Mouse (Mus musculus) heart, embryonic 15.5 days (tissue): ENCODE measurements around the gene Fam71d. TPM values are rescaled to one million over a fixed set of nuclear protein-coding genes. Genes with fewer than 3 reads are reported as not detected.

Experiments
- ATAC-seq: fragments of 200-750 bp; cut with Nextera tagmentation; replicated peaks from 2 replicates; pipeline ENCODE4 v1.8.0; 2017; ENCODE audit warnings: low read depth, moderate TSS enrichment; ENCODE audit not compliant: insufficient number of reproducible peaks, insufficient read depth, low FRiP score
- H3K27ac ChIP-seq: fragments of 300-500 bp; sonication (generic); 2 replicates; pipeline ENCODE4 v1.5.1; 2015; ENCODE audit warnings: mild to moderate bottlenecking, inconsistent platforms
- H3K27me3 ChIP-seq: fragments of 300-500 bp; sonication (generic); 2 replicates; pipeline ENCODE4 v1.6.1; 2015; ENCODE audit warnings: inconsistent platforms
- H3K36me3 ChIP-seq: fragments of 300-500 bp; sonication (generic); 2 replicates; pipeline ENCODE4 v1.6.1; 2015; ENCODE audit warnings: mild to moderate bottlenecking, inconsistent platforms
- H3K4me1 ChIP-seq: fragments of 300-500 bp; sonication (generic); replicated peaks from 2 replicates; pipeline ENCODE4 v1.6.1; 2015; ENCODE audit warnings: inconsistent platforms
- H3K4me2 ChIP-seq: fragments of 300-500 bp; sonication (generic); 2 replicates; pipeline ENCODE4 v1.6.1; 2015; ENCODE audit warnings: inconsistent platforms, mild to moderate bottlenecking, moderate library complexity
- H3K4me3 ChIP-seq: fragments of 300-500 bp; sonication (generic); 2 replicates; pipeline ENCODE4 v1.5.1; 2015; ENCODE audit warnings: mild to moderate bottlenecking, inconsistent platforms
- H3K9ac ChIP-seq: fragments of 300-500 bp; sonication (generic); 2 replicates; pipeline ENCODE4 v1.6.1; 2015; ENCODE audit warnings: mild to moderate bottlenecking, inconsistent platforms
- H3K9me3 ChIP-seq: fragments of 300-500 bp; sonication (generic); replicated peaks from 2 replicates; pipeline ENCODE4 v1.6.1; 2016; ENCODE audit warnings: inconsistent platforms
- WGBS: fragments of 180-500 bp; shearing (Covaris S2); methylation state at CpG from one replicate; pipeline ENCODE4 v1.1.7; 2015; ENCODE audit warnings: mixed read lengths; 5-methylcytosine and 5-hydroxymethylcytosine counted together
- polyA plus RNA-seq: library from polyadenylated mRNA; unstranded; fragments of >200 nt; fragmentation: Nextera tagmentation; extraction: Ambion mirVana; gene quantifications from 2 replicates; pipeline ENCODE4 v1.2.1, GENCODE M21; 2015

Fam71d gene
- 0.34 TPM in 1 of 2 replicates, not detected in the other for polyA plus RNA-seq

DNA sequence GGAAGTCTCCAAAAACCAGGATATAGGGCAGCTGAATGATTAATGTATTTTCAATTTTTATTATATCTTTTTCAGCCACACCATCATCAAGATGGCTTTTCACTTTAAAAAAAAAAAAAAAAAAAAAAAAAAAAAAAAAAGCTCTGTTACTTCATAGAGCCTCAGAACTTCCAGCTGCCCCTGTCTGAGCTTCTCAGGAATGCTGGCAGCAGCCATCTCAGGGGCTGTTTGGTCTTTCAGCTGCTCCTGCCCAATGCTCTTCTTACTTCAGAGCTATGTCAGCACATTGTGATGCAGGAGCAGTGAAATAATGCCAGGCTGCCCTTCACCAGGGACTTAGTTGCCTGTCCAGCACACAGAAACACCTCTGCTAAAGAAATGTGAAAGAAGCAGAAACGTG is at the start of gene Fam71d:
Gene Fam71d, plus strand, starts transcription at position 211 of the 400 bp plus-strand sequence.
- no peak within 1 kb of the TSS for H3K4me2 ChIP-seq
- H3K9me3 ChIP-seq = no peaks in the 10 kb centered on the region
- ATAC-seq = no peak
- 71% methylated on average over 1 of the region's 1 CpGs for WGBS
- H3K4me3 ChIP-seq = no peak within 1 kb of the TSS
- H3K4me1 ChIP-seq = no peaks in the 10 kb centered on the region
- no peaks in the 10 kb centered on the region for H3K27me3 ChIP-seq
- H3K36me3 ChIP-seq = no peaks in the 10 kb centered on the region
- no peak within 1 kb of the TSS for H3K27ac ChIP-seq
- no peak within 1 kb of the TSS for H3K9ac ChIP-seq

GRCm38 (mm10) chr12:78643691-78644090 is 47.6 kb upstream of the Fam71d start:
- Histone ChIP-seq H3K9me3 (no peaks in the 10 kb centered on the region), H3K4me1 (peaks cover 11% of the 10 kb centered on the region), H3K36me3 (no peaks in the 10 kb centered on the region), H3K27me3 (no peaks in the 10 kb centered on the region), H3K27ac (no peak overlapping the region), H3K4me2 (no peak overlapping the region), H3K9ac (no peak overlapping the region), H3K4me3 (no peak overlapping the region)
- 84% methylated on average over 2 of the region's 2 CpGs for WGBS
- no peak for ATAC-seq

DNA sequence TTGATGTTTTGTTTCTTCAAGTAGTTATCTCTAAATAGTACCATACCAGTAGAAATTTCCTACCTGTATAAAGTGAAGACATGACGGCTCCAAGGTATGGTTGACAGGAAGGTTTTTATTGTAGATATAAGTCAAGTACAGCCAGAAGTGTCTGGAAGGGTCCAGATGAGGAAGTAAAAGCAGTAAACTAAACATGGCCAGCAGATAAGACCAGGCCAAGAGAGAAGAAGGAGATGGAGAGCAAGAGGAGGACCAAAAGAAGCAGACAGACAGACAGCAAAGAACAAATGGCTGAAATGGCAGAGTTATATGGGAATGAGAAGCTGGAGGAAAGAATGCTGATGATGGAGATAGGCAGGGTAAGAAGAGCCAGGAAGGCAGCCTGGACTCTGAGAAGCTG is 46.1 kb upstream of the Fam71d start:
- H3K36me3 ChIP-seq = no peaks in the 10 kb centered on the region
- H3K4me3 ChIP-seq = no peak overlapping the region
- no peak overlapping the region for H3K4me2 ChIP-seq
- ATAC-seq = no peak
- WGBS = 83% methylated on average over 1 of the region's 1 CpGs
- H3K9me3 ChIP-seq = no peaks in the 10 kb centered on the region
- H3K9ac ChIP-seq = no peak overlapping the region
- no peaks in the 10 kb centered on the region for H3K27me3 ChIP-seq
- H3K4me1 ChIP-seq = 0 out of 2 replicates have a peak, but pooled peaks cover 2% of the 10 kb centered on the region
- H3K27ac ChIP-seq = no peak overlapping the region

DNA sequence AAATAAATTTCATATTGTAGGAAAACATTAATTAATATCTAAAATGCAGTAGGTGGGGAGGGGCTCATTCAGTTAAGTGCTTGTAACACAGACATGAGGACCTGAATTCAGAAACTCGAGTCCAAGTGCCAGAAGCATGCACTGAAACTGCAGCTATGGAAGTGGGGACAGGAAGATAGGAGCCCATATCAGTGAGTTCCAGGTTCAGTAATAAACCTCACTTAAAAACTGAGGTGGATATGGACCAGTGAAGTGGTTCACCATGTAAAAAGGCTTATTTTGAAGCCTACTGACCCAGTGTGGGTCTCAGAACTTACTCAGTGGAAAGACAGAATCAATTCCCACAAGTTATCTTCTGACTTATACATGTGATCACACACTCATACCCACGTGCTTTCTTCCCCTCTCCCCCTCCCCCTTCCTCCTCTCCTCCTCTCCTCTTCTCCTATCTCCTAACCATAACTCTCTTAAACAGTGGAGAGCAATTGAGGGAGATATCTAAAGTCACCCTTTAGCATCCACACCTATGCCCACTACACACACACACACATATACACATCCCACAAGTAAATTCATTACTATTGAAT is 31.5 kb upstream of the Fam71d start:
- no peaks in the 10 kb centered on the region for H3K27me3 ChIP-seq
- H3K9me3 ChIP-seq = no peaks in the 10 kb centered on the region
- H3K9ac ChIP-seq = no peak overlapping the region
- no peaks in the 10 kb centered on the region for H3K4me1 ChIP-seq
- H3K4me3 ChIP-seq = no peak overlapping the region
- ATAC-seq = no peak
- 37% methylated on average over 2 of the region's 2 CpGs for WGBS
- no peak overlapping the region for H3K27ac ChIP-seq
- no peaks in the 10 kb centered on the region for H3K36me3 ChIP-seq
- no peak overlapping the region for H3K4me2 ChIP-seq

DNA sequence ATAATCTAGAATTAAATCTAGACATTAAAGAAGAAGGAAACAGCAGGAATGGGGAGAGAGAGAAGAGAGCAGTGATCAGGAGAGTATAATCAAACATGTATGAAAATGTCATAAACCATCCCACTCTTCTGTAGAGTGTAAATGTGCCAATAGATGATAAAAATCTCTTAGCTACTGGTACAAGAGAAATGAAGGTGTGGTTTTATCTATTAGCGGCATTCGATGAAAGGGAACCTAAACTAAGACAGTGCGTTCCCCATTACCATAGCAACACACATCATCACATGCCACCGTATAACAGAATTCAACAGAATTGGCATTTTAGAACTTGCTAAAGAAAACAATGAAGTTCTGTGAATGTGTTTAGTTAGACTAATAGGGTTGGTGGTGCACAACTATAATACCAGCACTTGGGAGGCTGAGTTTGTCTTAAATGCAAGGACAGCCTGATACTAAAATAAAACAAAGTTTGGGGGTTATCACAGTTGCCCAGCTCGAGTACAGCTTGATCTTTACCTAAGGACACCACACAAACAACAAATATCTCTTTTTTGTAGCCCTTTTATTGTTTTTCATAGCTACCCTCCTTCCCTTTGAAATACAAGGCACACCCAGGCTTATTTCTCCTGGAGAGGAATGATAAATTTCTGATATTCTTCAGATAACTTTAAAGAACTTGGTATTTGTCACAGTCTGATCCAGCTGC is 13.1 kb upstream of the Fam71d start:
- Histone ChIP-seq H3K9me3 (no peaks in the 10 kb centered on the region), H3K36me3 (no peaks in the 10 kb centered on the region), H3K4me3 (no peak overlapping the region), H3K27me3 (no peaks in the 10 kb centered on the region), H3K4me2 (no peak overlapping the region), H3K27ac (no peak overlapping the region), H3K4me1 (no peaks in the 10 kb centered on the region), H3K9ac (no peak overlapping the region)
- WGBS = 84% methylated on average over 5 of the region's 5 CpGs
- ATAC-seq = no peak

DNA sequence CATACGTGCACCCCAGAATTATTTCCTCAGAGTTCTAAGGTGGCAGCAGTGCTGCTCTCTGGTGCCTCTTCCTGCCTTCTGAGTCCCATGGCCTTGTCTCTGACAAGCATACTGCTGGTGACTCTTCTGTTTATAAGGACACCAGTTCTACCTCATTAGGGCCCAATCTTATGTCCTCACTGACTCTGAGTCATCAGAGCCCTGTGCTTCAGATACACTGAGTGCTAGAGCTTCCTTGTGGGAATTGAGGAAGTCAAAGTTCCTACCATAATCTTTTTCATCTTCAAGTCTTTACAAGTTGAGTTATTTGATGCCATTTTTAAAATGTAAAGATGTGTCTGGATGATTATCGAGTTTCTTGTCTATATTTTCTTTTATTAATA is 12.5 kb upstream of the Fam71d start:
- Histone ChIP-seq H3K9me3 (no peaks in the 10 kb centered on the region), H3K36me3 (no peaks in the 10 kb centered on the region), H3K4me2 (no peak overlapping the region), H3K4me1 (no peaks in the 10 kb centered on the region), H3K27ac (no peak overlapping the region), H3K27me3 (no peaks in the 10 kb centered on the region), H3K9ac (no peak overlapping the region), H3K4me3 (no peak overlapping the region)
- ATAC-seq = no peak
- WGBS = 87% methylated on average over 2 of the region's 2 CpGs

- WGBS = 84% methylated on average over 2 of the region's 2 CpGs
- no peak for ATAC-seq
- no peaks in the 10 kb centered on the region for H3K4me1 ChIP-seq
- no peak overlapping the region for H3K4me2 ChIP-seq
- no peaks in the 10 kb centered on the region for H3K9me3 ChIP-seq
- H3K27me3 ChIP-seq = no peaks in the 10 kb centered on the region
- no peaks in the 10 kb centered on the region for H3K36me3 ChIP-seq
- H3K9ac ChIP-seq = no peak overlapping the region
- H3K4me3 ChIP-seq = no peak overlapping the region
- no peak overlapping the region for H3K27ac ChIP-seq
Observed at GRCm38 (mm10) chr12:78681048-78681447, 10.3 kb upstream of the Fam71d start.

- Histone ChIP-seq H3K9ac (no peak overlapping the region), H3K27ac (no peak overlapping the region), H3K4me1 (no peaks in the 10 kb centered on the region), H3K36me3 (no peaks in the 10 kb centered on the region), H3K4me2 (no peak overlapping the region), H3K4me3 (no peak overlapping the region), H3K9me3 (no peaks in the 10 kb centered on the region), H3K27me3 (no peaks in the 10 kb centered on the region)
- WGBS = 67% methylated on average over 4 of the region's 4 CpGs
- no peak for ATAC-seq
Observed at GRCm38 (mm10) chr12:78682279-78682678, 9.1 kb upstream of the Fam71d start.

- WGBS = 49% methylated on average over 1 of the region's 1 CpGs
- H3K36me3 ChIP-seq = no peaks in the 10 kb centered on the region
- no peak overlapping the region for H3K9ac ChIP-seq
- no peaks in the 10 kb centered on the region for H3K4me1 ChIP-seq
- H3K4me2 ChIP-seq = no peak overlapping the region
- H3K27ac ChIP-seq = no peak overlapping the region
- H3K27me3 ChIP-seq = no peaks in the 10 kb centered on the region
- ATAC-seq = no peak
- no peak overlapping the region for H3K4me3 ChIP-seq
- H3K9me3 ChIP-seq = no peaks in the 10 kb centered on the region
Observed at GRCm38 (mm10) chr12:78685669-78686215, 5.6 kb upstream of the Fam71d start.

DNA sequence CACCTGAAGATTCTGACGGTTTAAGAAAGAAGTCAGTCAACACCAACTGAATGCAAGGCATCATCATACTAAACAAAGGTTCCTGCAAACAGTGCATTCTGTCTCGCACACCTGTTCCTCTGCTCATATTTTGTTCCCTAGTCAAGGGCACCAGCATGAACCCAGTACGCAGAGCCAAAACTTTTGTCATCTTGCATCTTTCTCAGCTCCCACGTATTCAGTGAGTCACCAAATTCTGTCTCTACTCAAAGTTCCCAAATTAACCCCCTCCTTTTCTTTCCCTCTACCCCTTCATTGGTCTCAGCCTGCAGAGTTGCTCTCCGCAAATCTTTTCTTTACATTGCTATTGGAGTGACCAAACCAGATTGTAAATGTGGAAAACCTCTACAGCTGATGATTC is 2.5 kb upstream of the Fam71d start:
- no peaks in the 10 kb centered on the region for H3K27me3 ChIP-seq
- no peaks in the 10 kb centered on the region for H3K9me3 ChIP-seq
- ATAC-seq = no peak
- H3K36me3 ChIP-seq = no peaks in the 10 kb centered on the region
- no peak overlapping the region for H3K4me2 ChIP-seq
- no peak overlapping the region for H3K9ac ChIP-seq
- H3K27ac ChIP-seq = no peak overlapping the region
- no peak overlapping the region for H3K4me3 ChIP-seq
- 81% methylated on average over 5 of the region's 5 CpGs for WGBS
- no peaks in the 10 kb centered on the region for H3K4me1 ChIP-seq

DNA sequence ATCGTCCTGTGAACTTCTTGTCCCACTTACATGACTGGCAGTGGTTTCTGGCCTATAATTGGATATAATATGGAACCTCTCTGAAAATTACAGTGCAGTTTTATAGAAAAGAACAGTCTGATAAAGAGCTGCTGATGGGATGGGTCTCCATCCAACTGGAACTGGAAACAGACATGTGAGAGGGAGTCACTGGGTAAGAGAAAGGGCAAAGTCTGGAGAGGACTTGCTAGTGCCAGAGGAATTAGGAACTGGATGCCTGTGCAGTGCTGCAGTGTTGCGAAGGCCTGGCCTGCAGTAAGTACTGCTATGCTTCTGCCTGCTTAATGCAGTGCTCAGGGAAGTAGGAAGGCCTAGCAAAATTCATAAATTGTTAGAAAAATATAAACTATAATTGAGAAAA is 1.9 kb downstream of the Fam71d start:
- Histone ChIP-seq H3K4me1 (no peaks in the 10 kb centered on the region), H3K4me2 (no peak overlapping the region), H3K9me3 (no peaks in the 10 kb centered on the region), H3K9ac (no peak overlapping the region), H3K4me3 (no peak overlapping the region), H3K27me3 (no peaks in the 10 kb centered on the region), H3K36me3 (no peaks in the 10 kb centered on the region), H3K27ac (no peak overlapping the region)
- no peak for ATAC-seq
- 83% methylated on average over 2 of the region's 2 CpGs for WGBS

DNA sequence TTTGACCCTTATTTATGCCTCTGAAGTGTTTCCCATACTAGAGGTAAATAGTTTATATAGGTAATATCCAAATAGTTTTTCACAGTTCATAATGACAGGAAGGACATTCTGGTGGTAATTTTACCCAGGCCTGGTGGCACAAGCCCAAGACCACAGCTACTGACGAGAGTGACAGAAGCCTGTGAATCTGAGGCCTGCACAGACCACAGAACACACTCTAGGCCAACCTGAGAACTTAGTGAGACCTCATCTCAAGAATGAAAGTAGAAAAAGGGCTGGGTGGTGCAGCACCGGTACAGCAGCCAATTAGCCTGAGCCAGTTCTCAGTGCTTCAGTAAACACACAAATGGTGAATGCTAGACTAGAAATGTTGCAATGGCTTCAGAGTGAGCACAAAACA is 26.4 kb downstream of the Fam71d start:
- 70% methylated on average over 2 of the region's 2 CpGs for WGBS
- Histone ChIP-seq H3K36me3 (no peaks in the 10 kb centered on the region), H3K4me1 (no peaks in the 10 kb centered on the region)

More for the DNA sequence above, 26.4 kb downstream of the Fam71d start:
- H3K4me3 ChIP-seq = no peak overlapping the region
- ATAC-seq = no peak
- no peak overlapping the region for H3K27ac ChIP-seq
- no peak overlapping the region for H3K4me2 ChIP-seq
- no peak overlapping the region for H3K9ac ChIP-seq
- H3K9me3 ChIP-seq = no peaks in the 10 kb centered on the region
- no peaks in the 10 kb centered on the region for H3K27me3 ChIP-seq
